Mouse (Mus musculus) A20 (cell line): ENCODE data around the gene Folh1.
"Not testable (repeated sequence)": the region's sequence is repeated elsewhere in the genome, so short reads cannot be mapped to it uniquely, and the experiment has no call there.

ENCODE experiments used
- DNase-seq: peaks from one replicate; pipeline ENCODE4 v3.0.0-alpha.2; 2011; ENCODE audit warnings: low read depth, low spot score

Gene Folh1

DNA sequence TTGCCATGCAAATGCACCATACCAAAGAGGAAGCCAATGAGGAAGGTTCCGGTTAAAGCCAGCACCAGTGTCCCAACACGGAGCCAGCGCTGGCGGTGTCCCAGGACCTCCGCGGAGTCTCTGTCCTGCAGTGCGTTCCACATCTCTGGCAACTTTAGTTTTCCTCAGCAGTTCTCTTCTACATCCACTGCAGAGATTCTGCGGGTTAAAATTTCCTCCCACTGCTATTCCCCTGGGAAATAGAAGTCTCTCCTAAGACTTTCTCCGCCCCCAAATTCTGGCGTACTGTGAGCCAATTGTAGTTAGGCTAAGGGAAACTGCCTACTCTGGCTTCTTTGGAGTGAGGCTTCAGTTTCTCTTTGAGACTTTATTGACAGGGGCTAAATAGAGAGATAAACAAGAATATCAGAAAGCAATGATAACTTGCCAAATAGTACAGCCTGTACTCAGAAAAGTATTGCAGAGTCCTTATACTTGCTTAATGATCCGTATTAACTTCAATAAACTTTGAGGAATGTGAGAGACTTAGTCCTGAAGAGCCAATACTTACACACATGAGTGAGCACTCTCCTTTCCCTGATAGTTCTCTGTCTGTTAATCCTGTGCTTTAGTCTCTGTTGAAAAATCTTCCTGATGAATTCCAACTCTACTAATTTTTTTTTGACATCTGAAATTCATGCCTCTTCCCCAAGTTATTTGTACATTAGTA lies at the start of gene Folh1:
TSS of gene Folh1 (minus strand) at position 327 of the 709 bp plus-strand sequence.
- no peak for DNase-seq

DNA sequence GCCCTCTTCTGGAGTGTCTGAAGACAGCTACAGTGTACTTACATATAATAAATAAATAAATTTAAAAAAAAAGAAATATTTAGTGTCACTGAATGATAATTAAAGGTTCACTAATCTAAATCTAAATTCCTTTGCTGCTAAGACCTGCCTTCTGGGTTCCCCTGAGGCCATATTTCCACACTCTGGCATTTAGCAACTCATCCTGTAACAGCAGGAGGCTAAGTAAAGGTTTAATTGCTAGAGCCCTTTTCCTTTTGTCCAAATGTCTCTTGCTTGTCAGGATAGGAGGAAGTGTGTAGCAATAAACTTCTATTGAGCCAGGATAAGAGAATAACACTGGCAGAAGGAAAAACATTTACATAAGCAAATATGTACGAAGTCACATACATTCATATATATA lies 40.7 kb upstream of the Folh1 start:
- no peak for DNase-seq

DNA sequence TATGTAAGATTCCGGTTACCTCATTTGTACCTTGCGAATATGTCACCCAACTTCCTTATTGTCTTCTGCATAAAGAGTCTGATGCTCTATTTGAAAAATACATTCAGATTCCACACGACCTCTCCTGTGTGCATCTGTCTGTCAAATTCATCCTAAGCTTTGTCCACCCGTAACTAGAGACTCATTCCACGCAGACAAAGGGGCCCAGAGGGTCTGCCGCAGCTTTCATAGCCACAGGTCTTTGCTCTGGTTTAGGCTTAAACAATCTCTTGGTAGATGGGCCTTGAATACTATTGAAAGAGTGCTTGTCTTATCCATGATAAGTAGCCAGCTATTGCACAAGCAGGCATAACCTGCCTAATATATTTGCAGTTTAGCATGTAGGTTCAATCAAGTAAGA lies 40.0 kb upstream of the Folh1 start:
- DNase-seq: not testable (repeated sequence)

DNA sequence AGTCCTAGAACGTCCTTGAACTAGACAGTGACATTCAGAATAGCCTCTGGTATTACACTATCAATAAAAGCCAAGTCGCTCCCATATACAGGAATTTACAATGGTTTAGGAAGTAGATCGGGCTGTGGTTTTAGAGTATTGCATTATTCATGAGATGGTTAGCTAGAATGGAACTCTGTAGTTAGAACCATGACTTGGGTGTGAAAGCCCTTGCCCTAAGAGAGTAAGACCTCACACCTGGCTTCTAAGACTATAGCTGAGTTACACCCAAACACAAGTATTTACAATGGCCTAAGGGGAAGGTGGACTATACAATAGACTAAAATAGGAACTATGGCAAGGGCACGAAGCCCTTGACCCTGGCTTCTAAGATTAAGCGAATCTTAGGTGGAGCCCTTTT lies 39.5 kb upstream of the Folh1 start:
- DNase-seq: not testable (repeated sequence)

DNA sequence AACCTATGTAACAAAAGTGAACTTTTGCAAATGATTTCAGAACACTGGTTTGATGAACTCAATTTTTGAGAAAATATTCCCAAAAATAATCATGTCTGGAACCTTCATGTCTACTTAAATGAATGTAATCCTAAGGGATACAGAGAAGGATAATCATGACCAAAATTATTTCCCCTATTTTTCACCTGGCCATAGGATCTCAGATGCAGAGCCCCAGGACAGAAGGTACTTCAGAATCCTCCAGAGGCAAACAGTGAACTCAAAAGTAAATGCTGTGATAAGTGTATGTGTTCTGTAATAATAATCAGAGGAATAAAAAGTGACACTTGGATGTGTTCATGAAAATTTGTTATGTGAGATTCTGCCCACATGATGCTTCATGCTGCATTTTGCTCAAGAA lies 19.0 kb upstream of the Folh1 start, which contains the start of gene Vmn2r77:
TSS of gene Vmn2r77 (plus strand) at position 301 of the 400 bp plus-strand sequence.
- DNase-seq: no peak

DNA sequence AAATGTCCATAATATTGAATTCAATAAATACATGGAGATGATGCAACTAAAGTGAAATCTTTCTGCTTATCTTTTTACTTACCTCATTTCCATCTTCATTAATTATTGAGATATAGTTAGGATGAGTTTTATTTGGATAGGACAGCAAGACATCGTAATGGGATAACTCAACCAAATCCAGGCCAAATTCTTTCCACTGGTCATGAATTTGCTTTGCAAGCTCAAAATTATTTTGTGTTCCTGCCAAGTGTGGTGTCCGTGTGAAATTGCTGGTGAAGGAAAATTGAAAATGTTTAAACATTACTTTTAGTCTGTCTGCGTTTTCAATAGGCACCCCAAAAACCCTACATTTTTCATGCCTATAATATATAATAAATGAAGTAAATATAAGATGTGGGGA lies 4.1 kb downstream of the Folh1 start:
- DNase-seq: no peak

DNA sequence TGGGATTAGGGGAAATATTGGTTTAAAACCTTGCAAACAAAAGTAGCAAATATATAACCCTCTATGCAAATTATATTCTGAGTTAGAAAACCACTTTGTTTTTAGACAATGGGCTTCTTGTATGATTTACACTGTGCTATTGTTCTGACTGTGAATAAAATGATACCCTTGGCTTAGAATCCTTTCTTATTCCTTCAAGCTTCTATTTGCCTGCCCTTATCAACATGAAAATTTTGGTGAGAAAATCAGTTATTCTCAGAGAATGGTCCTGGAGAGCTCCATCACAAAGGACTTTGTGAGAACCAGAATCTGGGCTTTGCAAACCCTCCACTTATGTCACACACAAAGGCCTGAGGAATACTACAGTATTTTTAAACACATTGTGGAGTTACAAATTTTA lies 11.1 kb downstream of the Folh1 start:
- DNase-seq: no peak

DNA sequence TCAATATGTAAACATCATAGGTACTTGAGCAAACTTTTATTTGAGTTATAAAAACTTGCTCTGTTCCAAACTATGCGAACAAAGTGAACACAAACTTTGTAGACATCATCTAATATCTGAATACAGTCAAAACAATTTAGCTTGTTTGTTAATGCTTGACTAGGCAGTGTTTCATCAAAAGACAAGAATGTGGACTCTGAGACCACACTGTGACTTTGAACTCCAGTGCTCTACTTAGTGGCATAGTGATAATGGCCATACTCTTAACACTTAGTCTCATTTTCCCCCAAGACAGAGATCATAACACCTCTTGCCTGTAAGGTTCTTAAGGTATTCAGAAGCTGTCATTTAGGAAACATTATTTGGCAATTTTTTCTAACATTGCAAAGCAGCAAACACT lies 15.0 kb downstream of the Folh1 start:
- no peak for DNase-seq

DNA sequence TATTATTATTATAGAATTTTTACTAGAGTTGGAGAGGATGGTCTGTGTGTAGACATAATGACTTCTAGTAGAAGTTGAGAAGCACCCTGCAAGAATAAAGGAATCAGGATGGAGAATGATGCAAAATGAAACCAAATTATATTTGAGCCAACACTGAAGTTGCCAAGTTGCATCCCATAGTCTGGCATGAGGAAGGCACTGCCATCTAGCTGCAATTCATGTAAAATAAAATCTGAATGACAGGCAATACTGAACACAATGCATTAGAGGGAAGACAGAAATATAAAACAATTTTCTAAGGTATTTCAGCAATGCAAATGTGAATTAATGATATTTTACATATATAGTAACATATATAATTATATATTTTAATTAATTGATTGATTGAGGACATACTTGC lies 50.7 kb downstream of the Folh1 start:
- DNase-seq: no peak

DNA sequence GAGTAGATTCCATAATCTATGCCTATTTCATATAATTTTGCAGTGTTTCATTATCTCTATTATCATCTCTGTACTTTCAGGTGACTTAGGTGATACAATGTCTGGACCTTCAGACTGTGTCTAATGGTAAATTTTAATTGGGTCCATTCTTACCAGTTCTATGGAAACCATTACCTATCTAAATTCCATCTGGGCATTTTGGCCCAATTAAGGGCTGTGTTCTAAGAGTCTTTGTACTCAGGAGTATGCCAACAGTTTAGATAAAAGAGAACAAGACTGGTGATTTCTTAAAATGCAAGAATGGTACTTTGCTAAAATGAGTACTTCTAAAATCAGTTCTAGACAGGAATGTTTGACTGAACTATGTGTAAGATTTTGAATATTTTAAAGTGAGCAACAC lies 87.7 kb downstream of the Folh1 start, which contains the start of gene Olfr292:
TSS of gene Olfr292 (plus strand) at position 301 of the 400 bp plus-strand sequence.
- no peak for DNase-seq
